Mouse (Mus musculus) hindbrain, embryonic 14.5 days (tissue): ENCODE data around the gene Bex2. TPM values are rescaled to one million over a fixed set of nuclear protein-coding genes. Genes with fewer than 3 reads are reported as not detected.
"Not testable (repeated sequence)": the region's sequence is repeated elsewhere in the genome, so short reads cannot be mapped to it uniquely, and the experiment has no call there.

Experiments used
- ATAC-seq: fragments of 200-750 bp; cut with Nextera tagmentation; 2 replicates; pipeline ENCODE4 v1.8.0; 2017; ENCODE audit warnings: moderate number of reproducible peaks, mild to moderate bottlenecking, moderate TSS enrichment, moderate library complexity; ENCODE audit not compliant: low FRiP score
- DNase-seq: peaks from one replicate; pipeline ENCODE4 v3.0.0-alpha.2; 2015; ENCODE audit warnings: low spot score
- H3K27ac ChIP-seq: fragments of 300-500 bp; sonication (generic); 2 replicates; pipeline ENCODE4 v1.5.1; 2014; ENCODE audit warnings: mild to moderate bottlenecking, moderate library complexity
- H3K27me3 ChIP-seq: fragments of 300-500 bp; sonication (generic); 2 replicates; pipeline ENCODE4 v1.6.1; 2014; ENCODE audit warnings: mild to moderate bottlenecking, low read length, mixed read lengths; ENCODE audit not compliant: control insufficient read depth, insufficient read depth
- H3K36me3 ChIP-seq: fragments of 300-500 bp; sonication (generic); replicated peaks from 2 replicates; pipeline ENCODE4 v1.6.1; 2014; ENCODE audit not compliant: control insufficient read depth, insufficient read depth
- H3K4me1 ChIP-seq: fragments of 300-500 bp; sonication (generic); replicated peaks from 2 replicates; pipeline ENCODE4 v1.6.1; 2014; ENCODE audit warnings: antibody characterized with exemption, low read length, mixed read lengths; ENCODE audit not compliant: control insufficient read depth, insufficient read depth
- H3K4me2 ChIP-seq: fragments of 300-500 bp; sonication (generic); replicated peaks from 2 replicates; pipeline ENCODE4 v1.6.1; 2014; ENCODE audit warnings: mild to moderate bottlenecking, moderate library complexity
- H3K4me3 ChIP-seq: fragments of 300-500 bp; sonication (generic); replicated peaks from 2 replicates; pipeline ENCODE4 v1.5.1; 2014; ENCODE audit warnings: mild to moderate bottlenecking, low read length
- H3K9ac ChIP-seq: fragments of 300-500 bp; sonication (generic); 2 replicates; pipeline ENCODE4 v1.6.1; 2014
- H3K9me3 ChIP-seq: fragments of 300-500 bp; sonication (generic); 2 replicates; pipeline ENCODE4 v1.6.1; 2016; ENCODE audit warnings: low read length; ENCODE audit not compliant: control insufficient read depth
- WGBS: fragments of 180-500 bp; shearing (Covaris S2); extraction: QIAGEN DNeasy Blood & Tissue Kit; methylation state at CpG from one replicate; pipeline ENCODE4 v1.1.7; 2014; 5-methylcytosine and 5-hydroxymethylcytosine counted together
- polyA plus RNA-seq: library from polyadenylated mRNA; unstranded; fragments of >200 nt; fragmentation: Nextera tagmentation; extraction: Ambion mirVana; gene quantifications from 2 replicates; pipeline ENCODE4 v1.2.1, GENCODE M21; 2014

Gene Bex2
- polyA plus RNA-seq, 1 experiment from 2014 or later: 553 TPM

GRCm38 (mm10) chrX:136067201-136067991, 640 bp downstream of the Bex2 start:
- not testable (repeated sequence) for H3K27me3 ChIP-seq, H3K9me3 ChIP-seq, H3K4me1 ChIP-seq
- Histone ChIP-seq H3K27ac (peak overlapping the region; percentile 86), H3K36me3 (peaks cover 19% of the 10 kb centered on the region), H3K4me2 (peak overlapping the region; percentile 53), H3K4me3 (peak overlapping the region; percentile 44), H3K9ac (peak overlapping the region; percentile 65)
- DNase-seq (peak; percentile 50), ATAC-seq (peak; percentile 75)
- WGBS: 22% methylated on average over 4 of the region's 48 CpGs

- ATAC-seq (no peak), DNase-seq (no peak)
- H3K36me3 ChIP-seq: peaks cover 6% of the 10 kb centered on the region; the same call in 1 of the 2 replicates
- 78% methylated on average over 1 of the region's 1 CpGs for WGBS
- H3K9ac ChIP-seq: no peak overlapping the region
- H3K4me2 ChIP-seq: no peak overlapping the region
- H3K4me1 ChIP-seq: no peaks in the 10 kb centered on the region
- H3K27me3 ChIP-seq: 0 out of 2 replicates have a peak, but pooled peaks cover 4% of the 10 kb centered on the region
- no peaks in the 10 kb centered on the region for H3K9me3 ChIP-seq
- no peak overlapping the region for H3K27ac ChIP-seq
- no peak overlapping the region for H3K4me3 ChIP-seq
Observed at GRCm38 (mm10) chrX:136060698-136061097, 7.3 kb downstream of the Bex2 start.

GRCm38 (mm10) chrX:136051219-136051618, 16.8 kb downstream of the Bex2 start:
- ATAC-seq: no peak
- Histone ChIP-seq H3K9ac (no peak overlapping the region), H3K27me3 (no peaks in the 10 kb centered on the region), H3K9me3 (no peaks in the 10 kb centered on the region), H3K27ac (no peak overlapping the region), H3K4me1 (no peaks in the 10 kb centered on the region), H3K4me2 (no peak overlapping the region), H3K36me3 (no peaks in the 10 kb centered on the region), H3K4me3 (no peak overlapping the region)
- no peak for DNase-seq
- 78% methylated on average over 2 of the region's 2 CpGs for WGBS

GRCm38 (mm10) chrX:136047528-136047927, 20.5 kb downstream of the Bex2 start:
- H3K4me3 ChIP-seq: no peak overlapping the region
- H3K4me1 ChIP-seq: no peaks in the 10 kb centered on the region
- H3K27me3 ChIP-seq: no peaks in the 10 kb centered on the region
- DNase-seq (peak; percentile 83), ATAC-seq (peak; percentile 62; the same call in 1 of the 2 replicates)
- H3K4me2 ChIP-seq: no peak overlapping the region
- WGBS: 20% methylated on average over 5 of the region's 5 CpGs
- no peaks in the 10 kb centered on the region for H3K36me3 ChIP-seq
- no peaks in the 10 kb centered on the region for H3K9me3 ChIP-seq
- no peak overlapping the region for H3K27ac ChIP-seq
- H3K9ac ChIP-seq: no peak overlapping the region

- no peaks in the 10 kb centered on the region for H3K9me3 ChIP-seq
- no peak overlapping the region for H3K27ac ChIP-seq
- H3K36me3 ChIP-seq: no peaks in the 10 kb centered on the region
- 0 out of 2 replicates have a peak, but pooled peaks cover 3% of the 10 kb centered on the region for H3K27me3 ChIP-seq
- H3K4me2 ChIP-seq: no peak overlapping the region
- 81% methylated on average over 1 of the region's 1 CpGs for WGBS
- H3K4me3 ChIP-seq: no peak overlapping the region
- H3K9ac ChIP-seq: no peak overlapping the region
- H3K4me1 ChIP-seq: no peaks in the 10 kb centered on the region
- ATAC-seq: no peak
- no peak for DNase-seq
Observed at GRCm38 (mm10) chrX:136043726-136044125, 24.3 kb downstream of the Bex2 start.

GRCm38 (mm10) chrX:136032799-136033763, 35.0 kb downstream of the Bex2 start, which contains the start of gene Arxes1:
Gene Arxes1, plus strand, starts transcription at chrX:136033367.
- Histone ChIP-seq H3K4me3 (peak within 1 kb of the TSS; percentile 28), H3K4me2 (peak within 1 kb of the TSS; percentile 56), H3K9ac (peak within 1 kb of the TSS; percentile 20; the same call in 1 of the 2 replicates)
- H3K36me3 ChIP-seq, H3K27ac ChIP-seq, H3K27me3 ChIP-seq, H3K4me1 ChIP-seq, DNase-seq, H3K9me3 ChIP-seq: not testable (repeated sequence)
- 10% methylated on average over 1 of the region's 49 CpGs for WGBS
- ATAC-seq: peak; percentile 95

- H3K9me3 ChIP-seq: no peaks in the 10 kb centered on the region
- no peaks in the 10 kb centered on the region for H3K4me1 ChIP-seq
- H3K4me2 ChIP-seq: no peak overlapping the region
- H3K27me3 ChIP-seq: no peaks in the 10 kb centered on the region
- 52% methylated on average over 1 of the region's 1 CpGs for WGBS
- no peaks in the 10 kb centered on the region for H3K36me3 ChIP-seq
- H3K27ac ChIP-seq: no peak overlapping the region
- no peak overlapping the region for H3K9ac ChIP-seq
- H3K4me3 ChIP-seq: no peak overlapping the region
- DNase-seq: no peak
- ATAC-seq: no peak
Observed at GRCm38 (mm10) chrX:136030331-136030730, 37.7 kb downstream of the Bex2 start.
